Mouse (Mus musculus): Measurements from ENCODE around the gene Gm13089. TPM values are rescaled to one million over a fixed set of nuclear protein-coding genes. Genes with fewer than 3 reads are reported as not detected.
"Not testable (repeated sequence)": the region's sequence is repeated elsewhere in the genome, so short reads cannot be mapped to it uniquely, and the experiment has no call there.

Gene Gm13089
- polyA plus RNA-seq (2011; ENCODE audit: insufficient read length, low read depth, missing spikeins): not detected in 2 replicates

GRCm38 (mm10) chr4:143702611-143703010 lies at the start of gene Gm13089:
Gene Gm13089 (minus strand): TSS chr4:143702711.
- no peaks in the 10 kb centered on the region for H3K4me1 ChIP-seq (ENCODE audit: control insufficient read depth, insufficient read depth, low read length)
- H3K27ac ChIP-seq (ENCODE audit: insufficient read depth, low read length): no peak within 1 kb of the TSS
- TF ChIP-seq POLR2A (IDR thresholded peaks at IDR 0.05; ENCODE audit: low read depth, low read length) (no peak), CTCF (IDR thresholded peaks at IDR 0.05; ENCODE audit: borderline replicate concordance, insufficient read depth, low read length) (no peak)
- no peak within 1 kb of the TSS for H3K4me3 ChIP-seq (ENCODE audit: insufficient read depth, low read length)

GRCm38 (mm10) chr4:143719155-143719554 lies 16.6 kb upstream of the Gm13089 start, which contains the start of gene Gm13078:
Gene Gm13078 (plus strand): TSS chr4:143719455.
- Histone ChIP-seq H3K4me3 (ENCODE audit: insufficient read depth, low read length) (no peak within 1 kb of the TSS), H3K27ac (ENCODE audit: insufficient read depth, low read length) (no peak within 1 kb of the TSS), H3K4me1 (ENCODE audit: control insufficient read depth, insufficient read depth, low read length) (no peaks in the 10 kb centered on the region)
- TF ChIP-seq POLR2A (IDR thresholded peaks at IDR 0.05; ENCODE audit: low read depth, low read length) (no peak), CTCF (IDR thresholded peaks at IDR 0.05; ENCODE audit: borderline replicate concordance, insufficient read depth, low read length) (no peak)

GRCm38 (mm10) chr4:143657146-143657545 lies 45.4 kb downstream of the Gm13089 start, which contains the start of gene Gm13088:
Gene Gm13088 (minus strand): TSS chr4:143657246.
- H3K27ac ChIP-seq (ENCODE audit: insufficient read depth, low read length); H3K4me1 ChIP-seq (ENCODE audit: control insufficient read depth, insufficient read depth, low read length); H3K4me3 ChIP-seq (ENCODE audit: insufficient read depth, low read length): not testable (repeated sequence)

Other genes starting within 250 kb of the Gm13089 start
- gene Gm13043, start 191.4 kb downstream of the Gm13089 start, polyA plus RNA-seq (2011; ENCODE audit: insufficient read length, low read depth, missing spikeins): not detected in 2 replicates
- gene Gm13040, start 166.8 kb downstream of the Gm13089 start, polyA plus RNA-seq (2011; ENCODE audit: insufficient read length, low read depth, missing spikeins): not detected in 2 replicates
- gene BC080695, start 151.0 kb downstream of the Gm13089 start, polyA plus RNA-seq (2011; ENCODE audit: insufficient read length, low read depth, missing spikeins): not detected in 2 replicates
- not detected in 2 replicates for gene Gm13057, start 151.0 kb downstream of the Gm13089 start, polyA plus RNA-seq (2011; ENCODE audit: insufficient read length, low read depth, missing spikeins)
- gene Gm13083, start 87.7 kb downstream of the Gm13089 start, polyA plus RNA-seq (2011; ENCODE audit: insufficient read length, low read depth, missing spikeins): not detected in 2 replicates
- not detected in 2 replicates for gene Gm13088, start 45.5 kb downstream of the Gm13089 start, polyA plus RNA-seq (2011; ENCODE audit: insufficient read length, low read depth, missing spikeins)
- gene Gm13078, start 16.7 kb upstream of the Gm13089 start, polyA plus RNA-seq (2011; ENCODE audit: insufficient read length, low read depth, missing spikeins): not detected in 2 replicates
- gene Gm13023, start 86.6 kb upstream of the Gm13089 start, polyA plus RNA-seq (2011; ENCODE audit: insufficient read length, low read depth, missing spikeins): not detected in 2 replicates
- gene Gm13084, start 113.4 kb upstream of the Gm13089 start, polyA plus RNA-seq (2011; ENCODE audit: insufficient read length, low read depth, missing spikeins): not detected in 2 replicates
- gene Gm13103, start 143.8 kb upstream of the Gm13089 start, polyA plus RNA-seq (2011; ENCODE audit: insufficient read length, low read depth, missing spikeins): not detected in 2 replicates
- gene Pramef6, start 197.7 kb upstream of the Gm13089 start, polyA plus RNA-seq (2011; ENCODE audit: insufficient read length, low read depth, missing spikeins): not detected in 2 replicates
- gene Pramef25, start 248.3 kb upstream of the Gm13089 start, polyA plus RNA-seq (2011; ENCODE audit: insufficient read length, low read depth, missing spikeins): not detected in 2 replicates